Mouse (Mus musculus) left cerebral cortex, postnatal 36 days (tissue): ENCODE data around the gene Sp9. TPM values are rescaled to one million over a fixed set of nuclear protein-coding genes. Genes with fewer than 3 reads are reported as not detected.

Source experiments
- DNase-seq, 2 experiments: peaks; one replicate each; pipeline ENCODE4 v3.0.0; 2021 to 2022; ENCODE audit warnings: low spot score in 2 of 2, mixed read lengths in 1 of 2
- intact Hi-C: fragments of 180-260 bp; cut with DNase I; formaldehyde crosslinking; loops from one replicate; pipeline ENCODE4 v1.15.1; 2025
- total RNA-seq, 2 experiments: library from RNA; stranded (reverse); gene quantifications; 2 replicates each; pipeline ENCODE4 v1.2.3; 2021

Sp9 gene
- total RNA-seq, 2 experiments from 2014 or later: 2.8 to 4.6 TPM

GRCm38 (mm10) chr2:73295023-73295422, 23.3 kb downstream of the Sp9 start:
- intact Hi-C loops: no loop called here

DNA sequence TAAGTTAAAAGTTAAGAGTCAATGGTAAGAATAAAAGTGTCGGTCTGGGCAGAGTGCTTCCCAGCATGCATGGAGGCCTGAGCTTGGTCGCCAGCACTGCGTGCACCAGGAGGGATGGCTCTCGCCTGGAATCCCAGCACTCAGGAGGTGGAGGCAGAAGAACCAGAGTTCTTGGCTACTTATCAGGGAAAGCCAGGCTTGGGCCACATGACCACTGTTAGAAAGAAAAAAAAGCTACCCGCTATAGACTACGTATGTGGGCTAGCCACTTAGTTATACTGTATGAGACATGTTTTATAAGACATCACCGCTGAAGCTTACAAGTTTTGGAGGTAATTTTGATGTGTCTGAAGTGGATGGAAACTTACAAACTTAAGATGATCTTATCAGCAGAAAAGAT, 26.4 kb downstream of the Sp9 start:
- intact Hi-C loops: no loop called here
- no peak for DNase-seq

More at GRCm38 (mm10) chr2:73295023-73295422, 23.3 kb downstream of the Sp9 start:
- no peak for DNase-seq

GRCm38 (mm10) chr2:73298841-73299240, 27.1 kb downstream of the Sp9 start:
- intact Hi-C loops: no loop called here
- no peak for DNase-seq

GRCm38 (mm10) chr2:73301979-73302378, 30.3 kb downstream of the Sp9 start:
- DNase-seq: no peak
- intact Hi-C loops: no loop called here

DNA sequence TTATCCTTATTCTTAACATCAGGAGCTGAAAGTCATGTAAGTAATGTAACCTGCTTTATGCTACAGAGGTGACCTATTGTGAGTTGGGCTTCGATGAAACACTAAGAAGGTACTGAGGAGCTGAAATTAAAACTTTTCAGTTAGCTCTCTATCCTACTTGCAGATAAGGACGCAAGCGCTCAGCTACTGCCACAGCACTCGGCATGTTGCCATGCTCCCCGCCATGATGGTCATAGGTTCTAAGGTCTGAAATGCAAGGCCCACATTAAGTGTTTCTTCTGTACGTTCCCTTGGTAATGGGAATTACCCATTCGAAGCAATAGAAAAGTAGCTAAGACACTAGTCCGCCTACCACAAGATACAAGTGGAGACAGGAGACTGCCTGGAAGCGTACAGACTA, 31.0 kb downstream of the Sp9 start:
- intact Hi-C loops: no loop called here
- no peak for DNase-seq

DNA sequence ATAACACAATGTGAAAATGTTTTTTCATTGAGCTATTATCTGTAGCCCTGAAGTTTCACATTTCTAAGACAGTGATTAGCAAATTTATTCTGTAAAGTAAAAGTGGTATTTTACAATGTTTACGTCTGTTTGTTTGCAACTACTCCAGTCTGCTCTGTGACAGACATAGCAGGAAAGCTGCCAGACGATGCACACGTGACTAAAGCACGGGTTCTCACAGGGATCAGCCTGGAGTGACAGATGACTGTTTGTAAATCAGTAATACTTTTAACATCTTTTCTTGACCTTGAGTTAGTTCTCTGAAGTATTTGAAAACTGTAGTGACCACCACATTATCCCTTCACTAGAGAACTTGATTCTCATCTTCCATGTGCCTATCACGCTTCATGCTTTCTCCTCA, 32.8 kb downstream of the Sp9 start:
- no peak for DNase-seq
- intact Hi-C loops: no loop called here

DNA sequence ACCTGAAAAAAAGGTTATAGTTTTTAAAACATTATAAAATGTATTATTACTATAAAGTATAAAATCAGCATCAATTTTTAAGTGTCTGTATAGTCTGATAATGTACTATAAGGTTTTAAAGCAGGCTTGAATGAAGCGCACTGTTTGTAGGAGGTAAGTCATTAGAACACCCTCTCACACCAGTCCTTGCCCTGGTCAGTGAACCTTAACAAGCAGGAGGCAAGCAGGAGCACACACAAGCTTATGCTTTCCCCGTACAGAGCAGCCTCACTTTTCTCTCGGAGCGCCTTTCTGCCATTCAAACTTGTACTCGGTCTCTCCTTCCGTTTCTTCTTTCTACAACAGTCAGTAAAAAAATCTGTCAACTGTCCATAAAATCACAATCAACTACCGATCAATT, 34.3 kb downstream of the Sp9 start:
- intact Hi-C loops: no loop called here

DNA sequence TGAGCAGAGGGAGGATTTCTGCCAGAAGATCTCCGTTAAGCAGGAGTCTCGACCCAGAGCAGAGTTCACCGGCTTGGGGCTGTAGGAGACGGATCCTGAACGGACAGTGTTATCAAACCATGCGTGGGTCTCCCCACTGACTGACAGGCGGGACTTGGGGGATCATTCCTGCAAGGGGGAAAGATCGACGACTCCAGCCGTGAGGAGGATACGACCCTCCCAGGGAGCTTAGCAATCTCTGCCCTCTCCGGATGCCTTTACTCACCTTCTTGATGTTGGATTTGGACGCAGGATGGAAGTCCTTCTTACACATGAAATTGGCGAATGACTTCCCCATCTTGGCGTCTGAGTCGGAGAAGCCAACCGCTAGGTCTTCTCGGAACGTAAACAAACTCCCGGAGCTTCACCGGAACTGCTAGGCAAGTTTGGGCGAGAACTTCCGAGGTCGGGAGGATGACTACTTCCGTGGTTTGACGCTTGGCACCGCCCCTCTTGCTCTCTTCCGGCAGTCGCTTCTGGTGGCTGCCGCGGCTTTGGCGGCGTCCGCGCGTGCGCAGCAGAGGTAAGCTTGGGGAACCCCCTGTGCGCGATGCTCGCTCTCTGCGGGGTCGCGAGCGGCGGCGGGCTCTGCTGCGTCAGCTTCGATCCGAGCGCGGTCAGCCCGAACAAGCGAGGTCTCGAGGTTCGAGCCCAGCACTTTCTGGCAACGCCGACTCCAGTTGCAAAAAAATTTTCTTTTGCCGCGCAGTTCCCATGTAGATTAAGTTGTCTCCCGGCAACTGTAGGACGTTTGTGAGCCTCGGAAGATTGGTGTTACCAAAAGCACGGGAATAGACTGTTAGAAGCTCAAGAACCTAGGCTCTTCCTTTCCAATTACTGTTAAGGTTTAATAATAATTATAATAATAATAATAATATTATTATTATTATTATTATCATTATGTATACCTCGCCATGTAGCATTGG, 40.7 kb downstream of the Sp9 start, which contains the start of the genes Scrn3 and Cir1:
Scrn3 (plus strand) TSS at position 450 of the 965 bp plus-strand sequence.
Cir1 (minus strand) TSS at position 550 of the 965 bp plus-strand sequence.
- intact Hi-C loops: loop anchor here (5.0 kb wide), 1 partner anchor 90 kb away; no protein-coding TSS in a partner anchor
- DNase-seq: peak; percentile 92 to 94

More for the DNA sequence above, 34.3 kb downstream of the Sp9 start:
- DNase-seq: no peak

- intact Hi-C loops: loop anchor here (5.0 kb wide), 1 partner anchor 89 kb away; no protein-coding TSS in a partner anchor
- DNase-seq: peak; percentile 12 to 24
Observed at GRCm38 (mm10) chr2:73313117-73313501, 41.4 kb downstream of the Sp9 start.

GRCm38 (mm10) chr2:73314311-73314710, 42.6 kb downstream of the Sp9 start:
- DNase-seq: no peak
- intact Hi-C loops: loop anchor here (5.0 kb wide), 1 partner anchor 88 kb away; no protein-coding TSS in a partner anchor

DNA sequence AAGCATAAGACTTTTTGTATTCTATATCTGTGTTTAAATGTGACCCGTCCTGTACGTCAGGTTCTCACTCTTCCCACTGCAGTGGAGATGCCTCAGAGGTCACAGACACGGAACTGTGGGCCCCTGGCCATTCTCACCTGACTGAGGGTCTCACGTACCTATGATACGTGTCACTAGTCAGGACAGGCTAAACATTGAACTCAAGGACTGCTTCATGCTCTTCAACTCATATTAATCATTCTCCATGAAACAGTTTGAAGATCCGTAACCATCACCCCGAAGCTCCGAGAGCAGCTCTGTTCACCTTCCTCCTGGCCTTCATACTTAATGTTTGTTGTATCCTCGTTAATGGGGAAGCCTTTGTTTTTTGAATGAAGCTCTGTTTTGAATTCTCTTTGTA, 45.7 kb downstream of the Sp9 start:
- DNase-seq: no peak
- intact Hi-C loops: no loop called here

DNA sequence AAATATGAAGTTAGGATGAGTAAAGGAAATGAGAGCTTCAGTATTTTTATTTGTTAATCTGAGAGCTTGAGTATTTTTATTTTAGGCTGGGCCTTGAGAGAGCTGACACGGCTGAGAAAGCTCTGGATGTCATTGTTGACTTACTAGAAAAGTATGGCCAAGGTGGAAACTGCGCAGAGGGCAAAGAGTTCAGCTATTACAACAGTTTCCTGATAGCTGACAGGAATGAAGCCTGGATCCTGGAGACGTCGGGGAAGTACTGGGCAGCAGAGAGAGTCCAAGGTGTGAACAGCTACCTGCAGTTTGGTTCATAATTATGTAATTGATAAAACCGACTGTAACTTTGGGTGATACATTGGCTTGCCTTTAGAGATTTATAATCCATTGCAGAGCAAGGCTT, 47.5 kb downstream of the Sp9 start:
- DNase-seq: no peak
- intact Hi-C loops: no loop called here

DNA sequence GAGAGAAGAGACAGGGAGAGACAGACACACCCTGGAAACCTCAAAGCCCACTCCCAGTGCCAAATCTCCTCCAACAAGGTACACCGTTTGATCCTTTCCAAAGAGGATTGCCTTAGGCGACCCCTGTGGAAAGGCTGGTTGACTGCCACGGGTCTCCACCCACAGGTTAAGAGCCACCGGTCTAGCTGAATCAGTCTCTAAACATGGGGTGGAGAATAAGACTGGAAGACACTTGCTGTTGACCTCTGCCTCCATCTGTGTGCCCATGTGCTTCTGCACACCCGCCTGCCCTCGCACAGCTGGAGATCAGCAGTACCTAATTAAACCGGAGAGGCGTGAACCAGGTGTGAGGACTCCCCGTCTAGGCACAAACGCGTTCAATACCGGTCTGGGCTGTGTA, 51.3 kb downstream of the Sp9 start:
- intact Hi-C loops: no loop called here
- no peak for DNase-seq

DNA sequence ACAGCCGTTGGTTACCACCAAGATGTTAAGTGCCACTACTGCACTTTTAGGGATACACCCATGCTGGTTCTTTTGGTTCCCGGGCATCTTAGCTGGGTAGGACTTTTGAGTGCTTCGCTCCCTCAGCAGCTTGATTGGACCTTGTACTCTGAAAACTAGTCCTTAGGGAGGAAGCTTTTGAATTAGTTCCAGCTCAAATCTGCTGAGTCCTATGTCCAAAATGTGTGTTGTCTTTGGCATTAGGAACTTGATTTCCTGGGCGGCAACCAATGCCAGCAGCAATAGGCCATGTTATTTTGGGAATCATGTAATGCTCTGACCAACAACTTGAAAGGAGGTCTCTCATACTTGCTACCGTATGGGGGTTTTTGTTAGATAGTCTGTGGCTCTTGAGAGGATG, 54.1 kb downstream of the Sp9 start:
- intact Hi-C loops: no loop called here

More for the DNA sequence above, 54.1 kb downstream of the Sp9 start:
- no peak for DNase-seq

Other genes starting within 250 kb of the Sp9 start
- gene Ola1, start 53.0 kb upstream of the Sp9 start, total RNA-seq: 100 to 1,000 TPM; 101 to 103 TPM
- gene Scrn3, start 40.7 kb downstream of the Sp9 start, total RNA-seq: 10 to 100 TPM; 16.3 to 18.4 TPM
- gene Cir1, start 40.8 kb downstream of the Sp9 start, total RNA-seq: 10 to 100 TPM; 24.3 to 28.3 TPM
- 10 to 100 TPM; 37.9 to 41.7 TPM for gene Gpr155, start 114.6 kb downstream of the Sp9 start, total RNA-seq